Mouse (Mus musculus) MEL (cell line): ENCODE measurements around the gene Racgap1.

Experiments used
- CTCF ChIP-seq, 3 experiments: IDR thresholded peaks in 2 of 3; conservative IDR thresholded peaks in 1 of 3; 2 replicates each; pipeline ENCODE4 v1.5.1; 2011 to 2012; ENCODE audit warnings: low read length in 3 of 3, low read depth in 2 of 3, mild to moderate bottlenecking in 2 of 3, improper control_type of control experiment in 1 of 3, inconsistent platforms in 1 of 3, mixed read lengths in 1 of 3, moderate library complexity in 1 of 3; ENCODE audit not compliant: control insufficient read depth in 1 of 3, insufficient read depth in 1 of 3, poor library complexity in 1 of 3, severe bottlenecking in 1 of 3
- ETS1 ChIP-seq: IDR thresholded peaks from 2 replicates; pipeline ENCODE4 v1.6.1; 2012; ENCODE audit warnings: low read depth, mild to moderate bottlenecking, inconsistent platforms, low read length, improper control_type of control experiment, moderate library complexity

DNA sequence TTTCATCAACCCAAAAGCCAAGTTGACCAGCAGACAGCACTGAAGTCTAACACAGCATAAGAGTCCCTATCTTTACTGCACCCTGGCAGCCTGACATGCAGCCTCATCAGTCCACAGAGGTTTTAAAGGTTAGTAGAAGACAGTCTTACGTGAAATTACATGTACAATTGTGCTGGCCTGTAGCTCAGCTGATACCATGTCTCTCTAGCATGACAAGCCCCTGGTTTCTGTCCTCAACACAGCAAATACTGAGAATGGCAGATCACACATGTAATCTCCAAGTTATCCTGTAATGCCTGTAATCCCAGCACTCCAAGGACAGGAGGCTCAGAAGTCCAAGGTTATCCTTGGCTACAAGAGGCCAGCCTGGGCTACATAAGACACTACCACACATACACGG lies 1.2 kb downstream of the Racgap1 start:
- no peak for TF ChIP-seq ETS1
- no peak for TF ChIP-seq CTCF (IDR thresholded peaks at IDR 0.05 in 2 of 3, conservative IDR thresholded peaks at IDR 0.05 in 1 of 3; ENCODE audit: control insufficient read depth in 1 of 3, insufficient read depth in 1 of 3, low read depth in 2 of 3, low read length in 3 of 3, poor library complexity in 1 of 3, severe bottlenecking in 1 of 3)
